Mouse (Mus musculus) neural tube, postnatal 0 days (tissue): ENCODE results near the gene Gal. TPM values are rescaled to one million over a fixed set of nuclear protein-coding genes. Genes with fewer than 3 reads are reported as not detected.

Source experiments
- polyA plus RNA-seq: library from polyadenylated mRNA; unstranded; fragments of >200 nt; fragmentation: Nextera tagmentation; extraction: Ambion mirVana; gene quantifications from 2 replicates; pipeline ENCODE4 v1.2.1, GENCODE M21; 2015

Gene Gal
- 71.8 and 79.7 TPM in 2 replicates for polyA plus RNA-seq

GRCm38 (mm10) chr19:3414268-3414733, at the start of gene Gal:
Gal (minus strand) TSS chr19:3414544.

GRCm38 (mm10) chr19:3388629-3389057, 25.7 kb downstream of the Gal start, which contains the start of gene Tesmin:
Tesmin (plus strand) TSS chr19:3388857.

Other genes with a start within 250 kb of the Gal start
- gene Mrpl21, start 131.6 kb downstream of the Gal start, polyA plus RNA-seq, result 113 and 124 TPM in 2 replicates
- gene Ighmbp2, start 131.5 kb downstream of the Gal start, polyA plus RNA-seq, result 9.6 and 9.9 TPM in 2 replicates
- gene Cpt1a, start 92.2 kb downstream of the Gal start, polyA plus RNA-seq, result 21.3 and 22.3 TPM in 2 replicates
- 0.76 and 1.1 TPM in 2 replicates for gene Tesmin, start 25.7 kb downstream of the Gal start, polyA plus RNA-seq
- 28.1 and 35.5 TPM in 2 replicates for gene Ppp6r3, start 161.2 kb upstream of the Gal start, polyA plus RNA-seq